Mouse (Mus musculus): ENCODE measurements around the gene Smg9.

DNA sequence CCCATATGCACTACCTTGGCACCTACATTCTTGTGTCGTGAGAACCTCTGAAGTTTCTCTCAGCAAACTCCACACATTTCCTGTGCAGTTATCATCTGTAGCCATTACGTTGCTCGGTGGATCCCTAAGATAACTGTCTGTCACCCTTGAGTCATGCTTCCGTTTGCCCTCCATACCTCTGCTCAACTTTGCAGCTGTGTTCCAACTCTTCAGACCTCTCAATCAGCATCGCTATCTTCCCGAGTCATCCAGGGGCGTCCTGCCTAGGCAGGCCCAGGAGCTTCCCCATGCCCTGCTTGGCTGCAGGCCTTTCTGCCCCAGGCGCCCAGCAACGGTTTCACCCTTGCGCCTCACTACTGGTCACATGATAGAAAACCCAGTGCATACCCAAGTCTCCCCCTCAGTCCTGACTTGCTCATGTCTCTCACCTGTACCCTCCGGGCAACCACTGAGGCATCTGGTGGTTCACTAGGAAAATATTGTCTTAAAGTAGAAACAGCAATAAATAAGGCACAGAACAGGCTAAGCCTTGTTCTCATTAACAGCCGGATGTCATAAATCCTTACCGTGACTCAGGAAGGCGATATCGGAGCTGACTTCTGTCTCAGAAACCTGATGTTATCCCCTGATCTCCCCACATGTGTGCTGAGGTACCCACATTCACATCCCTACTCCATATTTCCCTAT, 4.8 kb upstream of the Smg9 start:
- TF ChIP-seq CTCF (IDR thresholded peaks at IDR 0.05; ENCODE audit: extremely low read depth, insufficient read depth, insufficient read length, insufficient replicate concordance): no peak
- no peak for TF ChIP-seq POLR2A (IDR thresholded peaks at IDR 0.05; ENCODE audit: low read depth, low read length)

All from spleen, adult 2 months (tissue).